Mouse (Mus musculus) hindbrain, embryonic 12.5 days (tissue): ENCODE measurements around the gene Olfr237-ps1. TPM values are rescaled to one million over a fixed set of nuclear protein-coding genes. Genes with fewer than 3 reads are reported as not detected.
A peak's percentile ranks its signal among the peaks of the same experiment; 100 is the strongest.
"Not testable (repeated sequence)": the region's sequence is repeated elsewhere in the genome, so short reads cannot be mapped to it uniquely, and the experiment has no call there.

Experiments used
- ATAC-seq: fragments of 200-750 bp; cut with Nextera tagmentation; 2 replicates; pipeline ENCODE4 v1.8.0; 2017; ENCODE audit warnings: moderate TSS enrichment; ENCODE audit not compliant: low FRiP score
- H3K27ac ChIP-seq: fragments of 300-500 bp; sonication (generic); 2 replicates; pipeline ENCODE4 v1.5.1; 2016; ENCODE audit warnings: mild to moderate bottlenecking
- H3K27me3 ChIP-seq: fragments of 300-500 bp; sonication (generic); 2 replicates; pipeline ENCODE4 v1.6.1; 2016; ENCODE audit warnings: mild to moderate bottlenecking
- H3K36me3 ChIP-seq: fragments of 300-500 bp; sonication (generic); 2 replicates; pipeline ENCODE4 v1.6.1; 2016; ENCODE audit warnings: mild to moderate bottlenecking
- H3K4me1 ChIP-seq: fragments of 300-500 bp; sonication (generic); 2 replicates; pipeline ENCODE4 v1.6.1; 2016
- H3K4me2 ChIP-seq: fragments of 300-500 bp; sonication (generic); replicated peaks from 2 replicates; pipeline ENCODE4 v1.6.1; 2016; ENCODE audit warnings: mild to moderate bottlenecking
- H3K4me3 ChIP-seq: fragments of 300-500 bp; sonication (generic); 2 replicates; pipeline ENCODE4 v1.5.1; 2016; ENCODE audit warnings: mild to moderate bottlenecking
- H3K9ac ChIP-seq: fragments of 300-500 bp; sonication (generic); 2 replicates; pipeline ENCODE4 v1.6.1; 2016; ENCODE audit warnings: mild to moderate bottlenecking, moderate library complexity
- H3K9me3 ChIP-seq: fragments of 300-500 bp; sonication (generic); replicated peaks from 2 replicates; pipeline ENCODE4 v1.6.1; 2016; ENCODE audit warnings: mild to moderate bottlenecking
- WGBS: fragments of 180-500 bp; shearing (Covaris S2); methylation state at CpG from one replicate; pipeline ENCODE4 v1.1.7; 2016; 5-methylcytosine and 5-hydroxymethylcytosine counted together
- polyA plus RNA-seq: library from polyadenylated mRNA; unstranded; fragments of >200 nt; fragmentation: Nextera tagmentation; extraction: Ambion mirVana; gene quantifications from 2 replicates; pipeline ENCODE4 v1.2.1, GENCODE M21; 2016

Olfr237-ps1 gene
- not detected in 2 replicates for polyA plus RNA-seq

- not testable (repeated sequence) for H3K27ac ChIP-seq, H3K9me3 ChIP-seq, H3K4me1 ChIP-seq, H3K4me3 ChIP-seq, ATAC-seq, H3K9ac ChIP-seq, H3K4me2 ChIP-seq, H3K27me3 ChIP-seq, H3K36me3 ChIP-seq
- 71% methylated on average over 2 of the region's 2 CpGs for WGBS
These were observed at the start of gene Olfr237-ps1 for GRCm38 (mm10) chr6:43146267-43146666. Gene Olfr237-ps1 (plus strand): TSS chr6:43146567.

- not testable (repeated sequence) for H3K4me3 ChIP-seq, H3K4me1 ChIP-seq, H3K4me2 ChIP-seq, H3K9me3 ChIP-seq, H3K27me3 ChIP-seq, H3K9ac ChIP-seq, H3K36me3 ChIP-seq, ATAC-seq, H3K27ac ChIP-seq
- 93% methylated on average over 1 of the region's 1 CpGs for WGBS
These were observed 40.3 kb upstream of the Olfr237-ps1 start, which contains the start of gene Olfr441 for GRCm38 (mm10) chr6:43106069-43106468. Gene Olfr441 (plus strand): TSS chr6:43106369.

GRCm38 (mm10) chr6:43159502-43159901 lies 13.1 kb downstream of the Olfr237-ps1 start:
- no peak overlapping the region for H3K9ac ChIP-seq
- H3K36me3 ChIP-seq, result no peaks in the 10 kb centered on the region
- WGBS, result 78% methylated on average over 1 of the region's 1 CpGs
- H3K9me3 ChIP-seq, result no peaks in the 10 kb centered on the region
- H3K4me3 ChIP-seq, result no peak overlapping the region
- no peaks in the 10 kb centered on the region for H3K27me3 ChIP-seq
- H3K27ac ChIP-seq, result no peak overlapping the region
- no peaks in the 10 kb centered on the region for H3K4me1 ChIP-seq
- no peak overlapping the region for H3K4me2 ChIP-seq
- no peak for ATAC-seq

- Histone ChIP-seq H3K27me3 (no peaks in the 10 kb centered on the region), H3K9ac (no peak within 1 kb of the TSS), H3K27ac (no peak within 1 kb of the TSS), H3K36me3 (no peaks in the 10 kb centered on the region), H3K4me1 (no peaks in the 10 kb centered on the region), H3K4me3 (no peak within 1 kb of the TSS), H3K9me3 (no peaks in the 10 kb centered on the region), H3K4me2 (no peak within 1 kb of the TSS)
- WGBS, result 76% methylated on average over 3 of the region's 3 CpGs
- ATAC-seq, result no peak
These were observed 16.6 kb downstream of the Olfr237-ps1 start, which contains the start of gene Olfr437 for GRCm38 (mm10) chr6:43162982-43163381. Gene Olfr437 (plus strand): TSS chr6:43163282.

- WGBS, result 85% methylated on average over 4 of the region's 4 CpGs
- Histone ChIP-seq H3K9me3 (no peaks in the 10 kb centered on the region), H3K4me1 (no peaks in the 10 kb centered on the region), H3K27me3 (no peaks in the 10 kb centered on the region), H3K4me2 (no peak overlapping the region), H3K36me3 (no peaks in the 10 kb centered on the region), H3K9ac (no peak overlapping the region), H3K27ac (no peak overlapping the region), H3K4me3 (no peak overlapping the region)
- ATAC-seq, result no peak
These were observed 20.9 kb downstream of the Olfr237-ps1 start for GRCm38 (mm10) chr6:43167246-43167645.

GRCm38 (mm10) chr6:43171840-43172239 lies 25.5 kb downstream of the Olfr237-ps1 start, which contains the start of gene Olfr13:
Gene Olfr13 (plus strand): TSS chr6:43172140.
- Histone ChIP-seq H3K4me1 (no peaks in the 10 kb centered on the region), H3K27ac (no peak within 1 kb of the TSS), H3K36me3 (no peaks in the 10 kb centered on the region), H3K9me3 (no peaks in the 10 kb centered on the region), H3K4me2 (no peak within 1 kb of the TSS), H3K27me3 (no peaks in the 10 kb centered on the region), H3K4me3 (no peak within 1 kb of the TSS), H3K9ac (no peak within 1 kb of the TSS)
- WGBS, result 80% methylated on average over 4 of the region's 4 CpGs
- ATAC-seq, result no peak

GRCm38 (mm10) chr6:43178129-43178528 lies 31.8 kb downstream of the Olfr237-ps1 start:
- no peak overlapping the region for H3K27ac ChIP-seq
- ATAC-seq, result no peak
- WGBS, result 78% methylated on average over 1 of the region's 1 CpGs
- no peaks in the 10 kb centered on the region for H3K9me3 ChIP-seq
- H3K9ac ChIP-seq, result no peak overlapping the region
- no peaks in the 10 kb centered on the region for H3K4me1 ChIP-seq
- no peak overlapping the region for H3K4me3 ChIP-seq
- no peaks in the 10 kb centered on the region for H3K27me3 ChIP-seq
- no peak overlapping the region for H3K4me2 ChIP-seq
- H3K36me3 ChIP-seq, result no peaks in the 10 kb centered on the region

- Histone ChIP-seq H3K36me3 (no peaks in the 10 kb centered on the region), H3K27ac (no peak overlapping the region), H3K4me2 (no peak overlapping the region), H3K4me1 (no peaks in the 10 kb centered on the region), H3K27me3 (no peaks in the 10 kb centered on the region), H3K4me3 (no peak overlapping the region), H3K9me3 (no peaks in the 10 kb centered on the region), H3K9ac (no peak overlapping the region)
- ATAC-seq, result peak; percentile 58; the same call in 1 of the 2 replicates
- 67% methylated on average over 6 of the region's 6 CpGs for WGBS
These were observed 32.5 kb downstream of the Olfr237-ps1 start for GRCm38 (mm10) chr6:43178584-43179501.

- no peaks in the 10 kb centered on the region for H3K9me3 ChIP-seq
These were observed 44.6 kb downstream of the Olfr237-ps1 start for GRCm38 (mm10) chr6:43190986-43191385.

GRCm38 (mm10) chr6:43196781-43197180 lies 50.4 kb downstream of the Olfr237-ps1 start, which contains the start of gene Olfr435:
Gene Olfr435 (plus strand): TSS chr6:43197146.
- Histone ChIP-seq H3K4me2 (no peak within 1 kb of the TSS), H3K4me1 (no peaks in the 10 kb centered on the region), H3K27ac (no peak within 1 kb of the TSS), H3K4me3 (no peak within 1 kb of the TSS), H3K36me3 (no peaks in the 10 kb centered on the region), H3K9me3 (no peaks in the 10 kb centered on the region), H3K27me3 (no peaks in the 10 kb centered on the region), H3K9ac (no peak within 1 kb of the TSS)
- ATAC-seq, result no peak

More at GRCm38 (mm10) chr6:43190986-43191385, 44.6 kb downstream of the Olfr237-ps1 start:
- ATAC-seq, result no peak
- H3K4me3 ChIP-seq, result no peak overlapping the region
- 86% methylated on average over 3 of the region's 3 CpGs for WGBS
- H3K9ac ChIP-seq, result no peak overlapping the region
- no peaks in the 10 kb centered on the region for H3K27me3 ChIP-seq
- no peak overlapping the region for H3K27ac ChIP-seq
- no peak overlapping the region for H3K4me2 ChIP-seq
- no peaks in the 10 kb centered on the region for H3K4me1 ChIP-seq
- no peaks in the 10 kb centered on the region for H3K36me3 ChIP-seq

- no peaks in the 10 kb centered on the region for H3K4me1 ChIP-seq
- no peak overlapping the region for H3K9ac ChIP-seq
- no peak overlapping the region for H3K27ac ChIP-seq
- WGBS, result 86% methylated on average over 3 of the region's 3 CpGs
- H3K36me3 ChIP-seq, result no peaks in the 10 kb centered on the region
- no peaks in the 10 kb centered on the region for H3K27me3 ChIP-seq
- H3K9me3 ChIP-seq, result no peaks in the 10 kb centered on the region
- no peak overlapping the region for H3K4me2 ChIP-seq
- H3K4me3 ChIP-seq, result no peak overlapping the region
- no peak for ATAC-seq
These were observed 51.7 kb downstream of the Olfr237-ps1 start for GRCm38 (mm10) chr6:43198094-43198493.

- ATAC-seq, result no peak
These were observed 56.4 kb downstream of the Olfr237-ps1 start for GRCm38 (mm10) chr6:43202786-43203185.

GRCm38 (mm10) chr6:43205355-43205754 lies 59.0 kb downstream of the Olfr237-ps1 start:
- no peaks in the 10 kb centered on the region for H3K9me3 ChIP-seq
- no peak overlapping the region for H3K9ac ChIP-seq
- no peaks in the 10 kb centered on the region for H3K36me3 ChIP-seq
- H3K27ac ChIP-seq, result no peak overlapping the region
- no peak overlapping the region for H3K4me3 ChIP-seq
- WGBS, result 21% methylated on average over 2 of the region's 2 CpGs
- H3K27me3 ChIP-seq, result no peaks in the 10 kb centered on the region
- H3K4me1 ChIP-seq, result no peaks in the 10 kb centered on the region
- H3K4me2 ChIP-seq, result no peak overlapping the region
- no peak for ATAC-seq

More at GRCm38 (mm10) chr6:43202786-43203185, 56.4 kb downstream of the Olfr237-ps1 start:
- Histone ChIP-seq H3K4me2 (no peak overlapping the region), H3K4me3 (no peak overlapping the region), H3K36me3 (no peaks in the 10 kb centered on the region), H3K9me3 (no peaks in the 10 kb centered on the region), H3K4me1 (no peaks in the 10 kb centered on the region), H3K9ac (no peak overlapping the region), H3K27ac (no peak overlapping the region), H3K27me3 (no peaks in the 10 kb centered on the region)
